Mouse (Mus musculus) CH12.LX (cell line): ENCODE measurements at regions not wholly inside any gene's neighbourhood (a gene's known extent, or its start where the extent isn't known, plus 50 kb on each side); places are given as distances from the start of the nearest gene placed in this dataset.

ENCODE experiments used
- CTCF ChIP-seq, 2 experiments: IDR thresholded peaks in 1 of 2; conservative IDR thresholded peaks in 1 of 2; 2 replicates each; pipeline ENCODE4 v1.5.1; 2011 to 2012; ENCODE audit warnings: low read depth in 2 of 2, low read length in 2 of 2, improper control_type of control experiment in 1 of 2, inconsistent platforms in 1 of 2, mild to moderate bottlenecking in 1 of 2, moderate library complexity in 1 of 2
- GABPA ChIP-seq: IDR thresholded peaks from 2 replicates; pipeline ENCODE4 v1.6.1; 2012; ENCODE audit warnings: low read depth, low read length, improper control_type of control experiment, inconsistent platforms; ENCODE audit not compliant: insufficient replicate concordance
- MAFK ChIP-seq: IDR thresholded peaks from 2 replicates; pipeline ENCODE4 v1.6.1; 2011; ENCODE audit warnings: low read length, improper control_type of control experiment; ENCODE audit not compliant: insufficient replicate concordance
- MAX ChIP-seq: IDR thresholded peaks from 2 replicates; pipeline ENCODE4 v1.6.1; 2011; ENCODE audit warnings: low read length, improper control_type of control experiment
- MEF2A ChIP-seq: IDR thresholded peaks from 2 replicates; pipeline ENCODE4 v1.6.1; 2014; ENCODE audit warnings: low read depth, mild to moderate bottlenecking, inconsistent platforms, low read length, improper control_type of control experiment, borderline replicate concordance
- NELFE ChIP-seq: IDR thresholded peaks from 2 replicates; pipeline ENCODE4 v1.6.1; 2011; ENCODE audit warnings: low read depth, low read length, improper control_type of control experiment
- POLR2A ChIP-seq: IDR thresholded peaks from 2 replicates; pipeline ENCODE4 v1.6.1; 2011; ENCODE audit warnings: low read depth, mild to moderate bottlenecking, improper control_type of control experiment, low read length
- TCF12 ChIP-seq: IDR thresholded peaks from 2 replicates; pipeline ENCODE4 v1.6.1; 2014; ENCODE audit warnings: low read depth, mild to moderate bottlenecking, inconsistent platforms, low read length, improper control_type of control experiment
- USF2 ChIP-seq: conservative IDR thresholded peaks from 2 replicates; pipeline ENCODE4 v1.6.1; 2011; ENCODE audit warnings: low read depth, low read length, improper control_type of control experiment
- ZKSCAN1 ChIP-seq: IDR thresholded peaks from 2 replicates; pipeline ENCODE4 v1.6.1; 2012; ENCODE audit warnings: low read depth, inconsistent platforms, low read length, improper control_type of control experiment, borderline replicate concordance

DNA sequence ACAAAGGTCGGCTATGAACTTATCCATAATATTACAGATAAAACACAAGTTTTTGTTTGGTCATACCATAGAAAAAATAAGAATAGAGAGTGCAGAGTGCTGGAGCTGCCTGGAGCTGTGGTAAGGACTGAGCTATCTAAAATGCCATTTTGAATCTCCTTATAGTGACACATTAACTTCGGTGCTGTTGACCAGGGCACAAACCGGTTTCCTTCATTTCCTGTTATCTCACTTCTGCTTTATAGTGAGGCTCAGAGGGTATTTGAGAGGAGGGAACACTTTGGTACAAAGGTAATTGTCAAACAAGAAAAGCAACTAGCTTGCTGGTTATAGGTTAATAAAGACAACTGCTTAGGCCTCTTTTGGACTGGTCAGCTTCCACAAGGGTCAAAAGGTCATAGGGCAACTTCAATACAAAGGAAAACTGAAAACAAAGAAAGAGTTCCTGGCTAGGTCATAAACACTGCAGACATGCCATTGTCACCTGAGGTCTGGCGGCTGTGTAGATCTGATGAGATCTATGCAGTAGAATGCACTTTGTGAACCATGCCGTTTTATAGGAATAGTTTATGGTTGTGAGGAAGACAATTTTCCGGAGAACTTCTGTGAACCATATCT lies 132.2 kb upstream of the Bmp2 start:
- no peak for TF ChIP-seq POLR2A
- no peak for TF ChIP-seq ZKSCAN1
- TF ChIP-seq MAX, result no peak
- TF ChIP-seq CTCF (conservative IDR thresholded peaks at IDR 0.05 in 1 of 2, IDR thresholded peaks at IDR 0.05 in 1 of 2; ENCODE audit: low read depth in 2 of 2, low read length in 2 of 2), result no peak
- no peak for TF ChIP-seq MEF2A
- TF ChIP-seq GABPA, result no peak
- TF ChIP-seq MAFK, result no peak
- TF ChIP-seq TCF12, result no peak
- no peak for TF ChIP-seq USF2
- no peak for TF ChIP-seq NELFE
